Mouse (Mus musculus) adipose tissue, adult 10 weeks (tissue): ENCODE measurements around the gene Spg11. TPM values are rescaled to one million over a fixed set of nuclear protein-coding genes. Genes with fewer than 3 reads are reported as not detected.

Source experiments
- polyA plus RNA-seq: library from polyadenylated mRNA; stranded (reverse); fragments of 350-450 nt; fragmentation: Illumina TruSeq; extraction: RNeasy Lipid Tissue Mini Kit (QIAGEN cat#74804); gene quantifications from one replicate; pipeline ENCODE4 v1.2.3, GENCODE M21; 2014; ENCODE audit warnings: low read depth, low replicate concordance

The Spg11 gene
- polyA plus RNA-seq = 13.2 TPM

GRCm38 (mm10) chr2:122117961-122118958 is at the start of gene Spg11:
Gene Spg11, minus strand, starts transcription at chr2:122118386.

GRCm38 (mm10) chr2:122160680-122161079 is 42.5 kb upstream of the Spg11 start, which contains the start of gene Trim69:
Gene Trim69, plus strand, starts transcription at chr2:122160700.

DNA sequence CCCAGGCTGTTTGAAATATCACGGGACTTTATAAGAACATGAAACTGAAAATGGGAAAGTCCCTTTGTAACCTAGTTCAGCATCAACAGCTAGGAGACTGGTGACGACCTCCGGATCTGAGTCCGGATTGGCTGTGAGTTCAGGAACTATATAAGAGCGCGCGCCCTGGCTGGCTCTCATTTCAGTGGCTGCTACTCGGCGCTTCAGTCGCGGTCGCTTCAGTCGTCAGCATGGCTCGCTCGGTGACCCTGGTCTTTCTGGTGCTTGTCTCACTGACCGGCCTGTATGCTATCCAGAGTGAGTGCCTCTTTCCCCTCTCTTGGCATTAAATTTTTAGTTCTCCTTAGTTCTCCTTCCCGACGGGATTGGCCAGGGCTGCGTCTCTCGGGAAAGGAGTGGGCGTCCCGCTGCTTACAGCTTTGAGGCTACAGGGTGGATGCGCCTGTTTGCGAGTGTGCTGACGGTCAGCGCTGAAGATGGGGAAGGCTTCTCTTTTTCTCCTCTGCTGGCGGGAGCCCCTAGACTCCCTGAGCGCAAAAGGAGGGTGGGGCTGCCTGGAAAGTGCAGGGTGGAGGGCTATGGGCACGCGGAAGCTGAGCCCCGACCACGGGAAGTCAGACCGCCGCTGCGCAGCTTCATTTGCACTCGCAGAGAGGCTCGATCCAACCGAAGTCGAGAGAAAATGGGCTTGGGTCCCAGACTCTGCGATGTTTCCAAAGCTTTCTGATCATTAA is 29.5 kb upstream of the Spg11 start, which contains the start of gene B2m:
TSS of gene B2m (plus strand) at position 179 of the 734 bp plus-strand sequence.

GRCm38 (mm10) chr2:122027862-122028755 is 90.1 kb downstream of the Spg11 start, which contains the start of gene Eif3j1:
Gene Eif3j1, plus strand, starts transcription at chr2:122028546.

Other genes with a start within 250 kb of the Spg11 start
- gene Ctdspl2, start 162.4 kb downstream of the Spg11 start, polyA plus RNA-seq = 12.1 TPM
- not detected for gene Mageb3, start 162.3 kb downstream of the Spg11 start, polyA plus RNA-seq
- gene Eif3j1, start 89.8 kb downstream of the Spg11 start, polyA plus RNA-seq = 16.7 TPM
- 2,912 TPM for gene B2m, start 29.3 kb upstream of the Spg11 start, polyA plus RNA-seq
- gene Trim69, start 42.3 kb upstream of the Spg11 start, polyA plus RNA-seq = 2.5 TPM
- 0.20 TPM for gene Patl2, start 67.8 kb upstream of the Spg11 start, polyA plus RNA-seq
- not detected for gene Terb2, start 67.9 kb upstream of the Spg11 start, polyA plus RNA-seq
- 86.4 TPM for gene Sord, start 116.4 kb upstream of the Spg11 start, polyA plus RNA-seq
- 0.24 TPM for gene Duox2, start 180.1 kb upstream of the Spg11 start, polyA plus RNA-seq
- gene Duoxa2, start 180.5 kb upstream of the Spg11 start, polyA plus RNA-seq = not detected
- gene Duoxa1, start 195.3 kb upstream of the Spg11 start, polyA plus RNA-seq = 1.0 TPM
- 0.09 TPM for gene Duox1, start 197.3 kb upstream of the Spg11 start, polyA plus RNA-seq